Mouse (Mus musculus): ENCODE measurements around the gene Trpv4. TPM values are rescaled to one million over a fixed set of nuclear protein-coding genes. Genes with fewer than 3 reads are reported as not detected.

Gene Trpv4
- not detected for polyA plus RNA-seq (2014; fragmentation: Illumina TruSeq; extraction: RNeasy Lipid Tissue Mini Kit (QIAGEN cat#74804); ENCODE audit: low read depth, low replicate concordance)

DNA sequence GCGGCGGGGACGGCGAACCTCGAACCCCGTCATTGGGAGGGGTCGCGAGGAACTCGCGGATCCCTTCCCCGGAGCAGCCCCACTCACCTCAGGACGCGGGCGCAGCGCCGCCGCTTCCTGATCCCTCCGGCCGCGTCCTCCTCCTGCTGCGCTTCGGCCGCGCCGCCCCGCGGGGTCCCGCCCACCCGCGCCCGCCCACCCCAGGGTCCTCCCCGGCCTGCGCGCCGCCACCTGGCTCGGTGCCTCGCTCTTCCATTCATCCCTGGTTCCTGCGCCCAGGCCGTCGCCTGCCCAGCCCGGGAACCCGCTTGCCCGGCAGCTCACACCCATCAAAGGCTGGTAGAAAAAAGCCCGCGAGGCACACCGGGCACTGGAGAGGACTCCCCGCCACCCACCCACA, at the start of gene Trpv4:
Gene Trpv4, minus strand, starts transcription at position 167 of the 400 bp plus-strand sequence.

DNA sequence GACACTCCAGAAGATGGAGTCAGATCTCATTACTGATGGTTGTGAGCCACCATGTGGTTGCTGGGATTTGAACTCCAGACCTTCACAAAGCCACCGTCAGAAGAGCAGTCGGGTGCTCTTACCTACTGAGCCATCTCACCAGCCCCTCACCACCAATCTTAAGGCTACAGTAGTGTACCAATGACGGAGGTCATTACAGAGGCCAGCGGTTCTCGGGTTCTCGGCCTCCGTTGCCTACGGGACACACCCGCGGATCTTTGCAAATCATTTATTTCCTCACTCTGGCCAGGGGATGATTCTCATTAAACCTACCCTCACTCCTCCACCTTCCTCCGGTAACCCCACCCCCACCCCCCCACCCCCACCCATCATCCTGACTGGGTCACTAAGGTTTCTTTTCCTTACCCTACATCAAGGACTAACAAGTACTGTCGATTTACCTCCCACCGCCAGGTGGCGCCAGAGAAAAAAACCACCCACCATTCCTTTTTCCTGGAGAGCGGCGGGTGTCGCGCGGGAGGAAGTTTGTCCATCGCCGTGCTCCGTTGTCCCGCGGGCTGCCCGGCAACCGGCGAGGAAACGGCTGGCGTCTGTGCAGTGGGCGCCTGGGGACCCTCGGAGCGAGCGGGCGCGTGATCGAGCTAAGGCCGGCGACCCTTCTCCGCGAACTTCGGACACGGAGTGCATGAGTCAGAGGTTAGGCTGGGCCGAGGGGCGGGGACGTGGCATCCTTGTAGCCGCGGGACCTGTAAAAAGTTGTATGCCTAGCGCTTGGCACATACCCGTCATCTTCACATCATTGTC, 49.2 kb upstream of the Trpv4 start, which contains the start of gene Tchp:
Gene Tchp, plus strand, starts transcription at position 496 of the 804 bp plus-strand sequence.

GRCm38 (mm10) chr5:114690633-114691567, 32.7 kb upstream of the Trpv4 start, which contains the start of gene Gltp:
Gene Gltp, minus strand, starts transcription at chr5:114690984.

Other genes starting within 250 kb of the Trpv4 start
- 7.3 TPM for gene Mmab, start 214.4 kb downstream of the Trpv4 start, polyA plus RNA-seq (2014; fragmentation: Illumina TruSeq; extraction: RNeasy Lipid Tissue Mini Kit (QIAGEN cat#74804); ENCODE audit: low read depth, low replicate concordance)
- 0.41 TPM for gene Mvk, start 214.2 kb downstream of the Trpv4 start, polyA plus RNA-seq (2014; fragmentation: Illumina TruSeq; extraction: RNeasy Lipid Tissue Mini Kit (QIAGEN cat#74804); ENCODE audit: low read depth, low replicate concordance)
- gene Fam222a, start 90.4 kb downstream of the Trpv4 start, polyA plus RNA-seq (2014; fragmentation: Illumina TruSeq; extraction: RNeasy Lipid Tissue Mini Kit (QIAGEN cat#74804); ENCODE audit: low read depth, low replicate concordance) = 0.47 TPM
- 40.3 TPM for gene Gltp, start 32.6 kb upstream of the Trpv4 start, polyA plus RNA-seq (2014; fragmentation: Illumina TruSeq; extraction: RNeasy Lipid Tissue Mini Kit (QIAGEN cat#74804); ENCODE audit: low read depth, low replicate concordance)
- gene Tchp, start 49.3 kb upstream of the Trpv4 start, polyA plus RNA-seq (2014; fragmentation: Illumina TruSeq; extraction: RNeasy Lipid Tissue Mini Kit (QIAGEN cat#74804); ENCODE audit: low read depth, low replicate concordance) = 1.9 TPM
- gene Ankrd13a, start 116.3 kb upstream of the Trpv4 start, polyA plus RNA-seq (2014; fragmentation: Illumina TruSeq; extraction: RNeasy Lipid Tissue Mini Kit (QIAGEN cat#74804); ENCODE audit: low read depth, low replicate concordance) = 102 TPM
- gene Git2, start 117.1 kb upstream of the Trpv4 start, polyA plus RNA-seq (2014; fragmentation: Illumina TruSeq; extraction: RNeasy Lipid Tissue Mini Kit (QIAGEN cat#74804); ENCODE audit: low read depth, low replicate concordance) = 17.1 TPM
- gene 1500011B03Rik, start 165.0 kb upstream of the Trpv4 start, polyA plus RNA-seq (2014; fragmentation: Illumina TruSeq; extraction: RNeasy Lipid Tissue Mini Kit (QIAGEN cat#74804); ENCODE audit: low read depth, low replicate concordance) = 28.1 TPM
- gene 4930519G04Rik, start 195.2 kb upstream of the Trpv4 start, polyA plus RNA-seq (2014; fragmentation: Illumina TruSeq; extraction: RNeasy Lipid Tissue Mini Kit (QIAGEN cat#74804); ENCODE audit: low read depth, low replicate concordance) = not detected
- not detected for gene Gm9936, start 200.3 kb upstream of the Trpv4 start, polyA plus RNA-seq (2014; fragmentation: Illumina TruSeq; extraction: RNeasy Lipid Tissue Mini Kit (QIAGEN cat#74804); ENCODE audit: low read depth, low replicate concordance)
- 90.8 TPM for gene Oasl2, start 238.5 kb upstream of the Trpv4 start, polyA plus RNA-seq (2014; fragmentation: Illumina TruSeq; extraction: RNeasy Lipid Tissue Mini Kit (QIAGEN cat#74804); ENCODE audit: low read depth, low replicate concordance)

Measured in sigmoid colon, adult 10 weeks (tissue).